ENCODE assay signal across 26 mouse cellular contexts in the genomic region with DNA sequence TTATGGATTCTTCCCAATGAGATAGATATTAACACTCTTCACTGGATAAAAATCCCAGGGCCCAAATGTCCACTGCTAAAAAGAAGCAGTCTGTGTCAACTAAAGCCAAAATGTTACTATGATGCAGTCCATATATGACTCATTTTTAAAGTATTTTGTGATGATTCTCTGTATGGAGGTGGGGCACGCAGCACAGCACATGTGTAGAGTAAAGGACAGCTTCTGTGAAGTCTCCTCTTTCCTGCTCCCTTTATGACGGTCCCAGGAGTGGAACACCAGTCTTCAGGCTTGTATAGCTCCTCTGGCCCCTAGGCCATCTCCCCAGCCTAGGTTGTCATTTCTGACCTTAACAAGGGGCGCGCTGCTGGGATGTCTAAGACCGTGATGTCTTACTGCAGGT.
"Had no signal": no experiment of that assay in that cellular context is flagged by ENCODE, and none has a peak within 500 bp of the region (broad histone marks: within the 10 kb centered on the region; RNA-seq: fewer than 3 reads in every experiment).

No protein-coding gene starts in this region.

- H3K9ac ChIP-seq: heart, embryonic 13.5 days; heart, embryonic 15.5 days; hindbrain, embryonic 13.5 days; hindbrain, embryonic 15.5 days; intestine, embryonic 15.5 days; kidney, embryonic 15.5 days; limb, embryonic 13.5 days; limb, embryonic 15.5 days; liver, embryonic 13.5 days; liver, embryonic 15.5 days had no signal

- ATAC-seq: hindbrain, postnatal 0 days; intestine, embryonic 15.5 days had no signal

- H3K4me3 ChIP-seq: heart, embryonic 13.5 days; heart, embryonic 15.5 days; hindbrain, embryonic 13.5 days; hindbrain, embryonic 15.5 days; intestine, embryonic 15.5 days; kidney, embryonic 15.5 days; limb, embryonic 13.5 days; limb, embryonic 15.5 days; liver, embryonic 13.5 days; liver, embryonic 15.5 days had no signal

- H3K27ac ChIP-seq: heart, embryonic 13.5 days; heart, embryonic 15.5 days; hindbrain, embryonic 13.5 days; hindbrain, embryonic 15.5 days; hindbrain, postnatal 0 days; intestine, embryonic 15.5 days; kidney, embryonic 15.5 days; kidney, postnatal 0 days; limb, embryonic 13.5 days; limb, embryonic 15.5 days; liver, embryonic 13.5 days; liver, embryonic 15.5 days had no signal

- DNase-seq: gastrocnemius, postnatal 14 days; gastrocnemius, postnatal 36 days; heart, adult 18-20 months; heart, postnatal 14 days; heart, postnatal 36 days; kidney, adult 11 months; kidney, adult 2 months; kidney, adult 9 months; kidney, postnatal 14 days; kidney, postnatal 36 days; layer of hippocampus, adult 9-11 months; layer of hippocampus, postnatal 36 days; left cerebral cortex, postnatal 4 days; liver, embryonic 13.5 days had no signal

- H3K4me2 ChIP-seq: heart, embryonic 11.5 days; heart, embryonic 13.5 days; heart, embryonic 15.5 days; hindbrain, embryonic 13.5 days; hindbrain, embryonic 15.5 days; intestine, embryonic 15.5 days; kidney, embryonic 15.5 days; limb, embryonic 13.5 days; limb, embryonic 15.5 days; liver, embryonic 13.5 days; liver, embryonic 15.5 days had no signal

- H3K36me3 ChIP-seq: heart, embryonic 13.5 days; heart, embryonic 15.5 days; hindbrain, embryonic 15.5 days; intestine, embryonic 15.5 days; limb, embryonic 15.5 days; liver, embryonic 13.5 days; liver, embryonic 15.5 days had no signal

- H3K27me3 ChIP-seq: heart, embryonic 13.5 days; heart, embryonic 15.5 days; hindbrain, embryonic 13.5 days; hindbrain, embryonic 15.5 days; intestine, embryonic 15.5 days; kidney, embryonic 15.5 days; limb, embryonic 13.5 days; limb, embryonic 15.5 days; liver, embryonic 13.5 days; liver, embryonic 15.5 days had no signal

- H3K9me3 ChIP-seq: heart, embryonic 13.5 days; heart, embryonic 15.5 days; hindbrain, embryonic 13.5 days; hindbrain, embryonic 15.5 days; intestine, embryonic 15.5 days; kidney, embryonic 15.5 days; limb, embryonic 13.5 days; limb, embryonic 15.5 days; liver, embryonic 13.5 days; liver, embryonic 15.5 days had no signal

- H3K4me1 ChIP-seq: hindbrain, embryonic 15.5 days; intestine, embryonic 15.5 days; liver, embryonic 13.5 days; liver, embryonic 15.5 days had no signal
